Mouse (Mus musculus) thymus, adult 2 months (tissue): ENCODE results near the gene Snrpd3. TPM values are rescaled to one million over a fixed set of nuclear protein-coding genes. Genes with fewer than 3 reads are reported as not detected.
"Not testable (repeated sequence)": the region's sequence is repeated elsewhere in the genome, so short reads cannot be mapped to it uniquely, and the experiment has no call there.

ENCODE experiments used
- DNase-seq: peaks from one replicate; pipeline ENCODE4 v3.0.0; 2021
- H3K27ac ChIP-seq: fragments of 200-500 bp; 2 replicates; pipeline ENCODE4 v1.5.1; 2012; ENCODE audit warnings: low read length, control low read depth; ENCODE audit not compliant: control insufficient read depth, insufficient read depth
- H3K27me3 ChIP-seq: fragments of 200-500 bp; 2 replicates; pipeline ENCODE4 v1.6.1; 2012; ENCODE audit warnings: mild to moderate bottlenecking, low read length, moderate library complexity, mixed read lengths; ENCODE audit not compliant: control insufficient read depth, insufficient read depth
- H3K36me3 ChIP-seq: fragments of 200-500 bp; 2 replicates; pipeline ENCODE4 v1.6.1; 2012; ENCODE audit warnings: mild to moderate bottlenecking, low read length, moderate library complexity; ENCODE audit not compliant: control insufficient read depth, insufficient read depth
- H3K4me1 ChIP-seq: fragments of 200-500 bp; replicated peaks from 2 replicates; pipeline ENCODE4 v1.6.1; 2012; ENCODE audit warnings: low read length; ENCODE audit not compliant: control insufficient read depth, insufficient read depth
- H3K4me3 ChIP-seq: fragments of 200-500 bp; 2 replicates; pipeline ENCODE4 v1.5.1; 2012; ENCODE audit warnings: mild to moderate bottlenecking, low read length, control low read depth, moderate library complexity; ENCODE audit not compliant: control insufficient read depth, insufficient read depth
- CTCF ChIP-seq: fragments of 200-500 bp; IDR thresholded peaks from 2 replicates; pipeline ENCODE4 v1.5.1; 2012; ENCODE audit warnings: mild to moderate bottlenecking, control low read depth, low read length, moderate library complexity, borderline replicate concordance; ENCODE audit not compliant: control insufficient read depth, poor library complexity, insufficient read depth; ENCODE audit errors: extremely low read depth
- POLR2A ChIP-seq: fragments of 200-500 bp; IDR thresholded peaks from 2 replicates; pipeline ENCODE4 v1.6.1; 2012; ENCODE audit warnings: mild to moderate bottlenecking, low read length, control low read depth, moderate library complexity; ENCODE audit not compliant: control insufficient read depth, poor library complexity, insufficient read depth; ENCODE audit errors: extremely low read depth
- WGBS: fragments of 180-500 bp; shearing (Covaris S2); methylation state at CpG from one replicate; pipeline ENCODE4 v1.1.7; 2018; 5-methylcytosine and 5-hydroxymethylcytosine counted together
- polyA plus RNA-seq: library from polyadenylated mRNA; depleted of rRNA; stranded (reverse); fragments of >200 nt; gene quantifications from 2 replicates; pipeline ENCODE4 v1.2.3, GENCODE M21; 2012

The Snrpd3 gene
- polyA plus RNA-seq, 1 experiment = 25.1 TPM

DNA sequence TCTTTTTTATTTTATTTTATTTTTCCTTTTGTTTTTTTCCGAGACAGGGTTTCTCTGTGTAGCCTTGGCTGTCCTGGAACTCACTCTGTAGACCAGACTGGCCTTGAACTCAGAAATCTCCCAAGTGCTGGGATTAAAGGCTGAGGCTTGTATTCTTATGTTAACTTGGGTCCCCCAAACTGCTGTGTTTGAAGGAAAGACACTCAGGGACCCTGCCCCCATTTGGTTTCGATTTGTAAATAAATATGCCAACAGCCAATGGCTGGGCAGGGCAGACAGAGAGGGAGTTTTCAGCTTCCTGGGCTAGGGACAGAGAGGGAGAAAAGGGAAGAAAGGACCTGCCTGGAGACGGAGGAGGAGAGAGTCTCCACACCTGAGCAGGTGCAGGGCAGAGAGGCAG is 17.6 kb upstream of the Snrpd3 start:
- WGBS = 71% methylated on average over 3 of the region's 3 CpGs
- no peaks in the 10 kb centered on the region for H3K4me1 ChIP-seq

DNA sequence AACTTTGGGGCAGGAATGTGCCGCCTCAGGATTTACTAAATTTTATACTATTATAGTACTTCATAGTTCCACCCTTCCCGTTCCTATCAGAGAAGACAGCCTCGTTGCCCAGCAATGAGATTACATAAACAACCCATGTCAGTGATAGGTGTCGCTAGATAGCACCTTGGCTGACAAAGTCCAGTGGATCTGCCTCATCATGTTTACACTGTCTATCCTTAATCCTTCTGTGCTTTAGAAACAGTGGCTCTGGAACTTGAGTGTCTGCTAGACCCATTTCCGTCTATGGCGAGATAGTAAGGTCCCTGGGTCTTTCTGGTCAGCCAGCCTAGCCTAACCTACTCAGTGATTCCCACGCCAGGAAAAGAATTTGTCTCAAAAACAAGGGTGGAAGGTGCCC is 17.0 kb upstream of the Snrpd3 start:
- no peaks in the 10 kb centered on the region for H3K27me3 ChIP-seq
- no peaks in the 10 kb centered on the region for H3K4me1 ChIP-seq
- H3K4me3 ChIP-seq = no peak overlapping the region
- DNase-seq = no peak
- WGBS = 88% methylated on average over 7 of the region's 7 CpGs
- no peak overlapping the region for H3K27ac ChIP-seq
- H3K36me3 ChIP-seq = no peaks in the 10 kb centered on the region
- TF ChIP-seq POLR2A (no peak), CTCF (no peak)

More for the DNA sequence above, 17.6 kb upstream of the Snrpd3 start:
- Histone ChIP-seq H3K4me3 (no peak overlapping the region), H3K36me3 (no peaks in the 10 kb centered on the region), H3K27me3 (no peaks in the 10 kb centered on the region), H3K27ac (no peak overlapping the region)
- TF ChIP-seq CTCF = no peak
- TF ChIP-seq POLR2A = no peak
- no peak for DNase-seq

DNA sequence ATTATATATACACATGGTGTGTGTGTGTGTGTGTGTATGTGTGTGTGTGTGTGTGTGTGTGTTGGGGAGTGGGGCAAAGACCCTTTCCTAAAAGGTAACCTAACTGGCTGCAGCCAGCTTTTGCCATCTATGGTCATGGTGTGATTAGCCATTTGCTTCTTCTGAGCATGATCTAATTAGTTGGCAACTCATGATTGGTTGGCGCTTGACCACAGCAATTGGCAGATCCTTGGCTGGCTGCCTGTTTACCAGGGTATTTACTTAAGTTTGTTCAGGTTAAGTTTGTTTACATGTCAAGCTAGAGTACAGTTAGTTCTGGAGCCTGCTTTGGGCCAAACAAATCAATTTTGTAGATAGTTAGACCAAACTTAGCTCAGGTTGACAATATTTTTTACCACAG is 15.7 kb upstream of the Snrpd3 start:
- H3K27ac ChIP-seq = no peak overlapping the region
- no peak overlapping the region for H3K4me3 ChIP-seq
- no peaks in the 10 kb centered on the region for H3K27me3 ChIP-seq
- DNase-seq = no peak
- no peak for TF ChIP-seq POLR2A
- no peak for TF ChIP-seq CTCF
- 94% methylated on average over 1 of the region's 1 CpGs for WGBS
- no peaks in the 10 kb centered on the region for H3K4me1 ChIP-seq
- H3K36me3 ChIP-seq = no peaks in the 10 kb centered on the region

DNA sequence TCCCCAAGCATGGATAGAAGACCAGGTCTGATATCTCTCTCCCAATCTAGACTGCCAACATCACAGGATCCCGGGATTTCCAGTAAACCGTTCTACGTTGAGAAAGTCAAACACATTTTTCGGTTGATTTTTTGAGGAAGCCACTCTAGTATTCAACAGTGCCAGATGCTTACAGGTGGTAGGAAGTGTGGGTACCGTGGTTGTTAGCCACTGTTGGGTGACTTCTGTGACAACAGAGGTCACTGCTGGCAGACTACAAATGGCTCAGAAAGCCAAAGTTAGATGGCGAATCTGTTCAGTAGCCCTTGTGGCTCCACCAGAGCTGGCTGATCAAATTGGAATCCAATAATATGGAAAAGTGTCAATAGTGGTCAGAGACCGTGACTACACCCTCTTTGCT is 13.7 kb upstream of the Snrpd3 start:
- H3K27ac ChIP-seq = no peak overlapping the region
- no peaks in the 10 kb centered on the region for H3K27me3 ChIP-seq
- no peak for DNase-seq
- H3K4me1 ChIP-seq = no peaks in the 10 kb centered on the region
- TF ChIP-seq CTCF (no peak), POLR2A (no peak)
- peaks cover 12% of the 10 kb centered on the region for H3K36me3 ChIP-seq
- no peak overlapping the region for H3K4me3 ChIP-seq
- WGBS = 20% methylated on average over 7 of the region's 7 CpGs

DNA sequence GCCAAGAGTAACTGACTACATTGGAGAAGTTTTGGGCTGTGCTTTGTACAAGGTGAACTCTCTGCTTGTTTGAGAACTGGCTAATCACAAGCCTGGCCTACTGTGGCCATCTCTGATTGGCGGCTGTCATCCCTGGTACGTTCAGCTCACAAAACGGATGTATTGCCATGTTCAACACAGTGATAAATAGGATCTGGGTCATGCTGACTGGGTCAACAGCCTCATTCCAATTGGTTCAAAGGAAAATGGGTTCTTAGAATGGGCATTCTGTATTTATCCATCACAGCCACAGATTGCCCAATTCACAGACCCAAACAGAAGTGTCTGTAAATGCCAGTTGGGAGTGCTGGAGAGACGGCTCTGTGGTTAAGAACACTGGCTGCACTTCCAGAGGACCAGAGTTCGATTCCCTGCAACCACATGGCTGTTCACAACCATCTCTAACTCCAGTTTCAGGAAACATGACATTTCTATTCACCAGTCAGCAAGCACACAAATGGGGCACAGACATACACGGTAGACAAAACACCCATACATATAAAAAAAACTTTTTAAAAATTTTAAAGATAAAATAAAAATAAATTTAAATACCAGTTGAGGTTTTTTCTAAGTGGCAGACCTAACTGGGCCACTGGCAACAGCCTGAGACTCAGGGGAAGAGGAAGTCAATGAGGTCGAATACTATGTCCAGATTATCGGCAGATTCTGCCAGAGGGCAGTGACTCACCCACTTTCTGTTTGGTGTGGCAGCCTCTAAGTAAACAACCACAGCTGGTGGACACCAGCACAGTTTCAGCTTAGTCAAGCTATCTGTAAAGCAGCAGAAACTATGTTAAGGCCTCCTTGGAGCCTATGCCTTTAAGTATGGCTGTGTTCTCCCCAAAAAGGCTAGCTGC is 12.9 kb upstream of the Snrpd3 start:
- peaks cover 20% of the 10 kb centered on the region for H3K36me3 ChIP-seq
- no peaks in the 10 kb centered on the region for H3K27me3 ChIP-seq
- no peak for TF ChIP-seq POLR2A
- TF ChIP-seq CTCF = no peak
- 72% methylated on average over 8 of the region's 8 CpGs for WGBS
- H3K27ac ChIP-seq = no peak overlapping the region
- DNase-seq = no peak
- no peaks in the 10 kb centered on the region for H3K4me1 ChIP-seq
- no peak overlapping the region for H3K4me3 ChIP-seq

DNA sequence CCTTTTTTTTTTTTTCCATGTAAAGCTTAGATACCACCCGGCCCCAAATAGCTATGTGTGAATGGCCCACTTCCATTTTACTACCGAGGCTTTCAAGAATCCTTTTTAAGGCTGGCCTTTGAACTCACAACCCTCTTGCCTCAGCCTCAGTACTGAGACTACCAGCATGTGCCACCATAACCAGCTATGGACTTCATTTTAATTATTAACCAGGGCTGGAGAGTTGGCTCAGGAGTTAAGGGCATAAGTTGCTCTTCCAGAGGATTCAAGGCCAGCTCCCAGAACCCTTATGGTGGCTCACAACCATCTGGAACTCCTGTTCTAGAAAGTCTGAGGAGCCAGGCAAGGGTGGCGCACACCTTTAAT is 12.2 kb upstream of the Snrpd3 start:
- Histone ChIP-seq H3K27me3 (no peaks in the 10 kb centered on the region), H3K36me3 (peaks cover 26% of the 10 kb centered on the region), H3K4me1 (no peaks in the 10 kb centered on the region), H3K4me3 (no peak overlapping the region), H3K27ac (no peak overlapping the region)
- TF ChIP-seq CTCF (no peak), POLR2A (no peak)
- 63% methylated on average over 3 of the region's 3 CpGs for WGBS
- no peak for DNase-seq

DNA sequence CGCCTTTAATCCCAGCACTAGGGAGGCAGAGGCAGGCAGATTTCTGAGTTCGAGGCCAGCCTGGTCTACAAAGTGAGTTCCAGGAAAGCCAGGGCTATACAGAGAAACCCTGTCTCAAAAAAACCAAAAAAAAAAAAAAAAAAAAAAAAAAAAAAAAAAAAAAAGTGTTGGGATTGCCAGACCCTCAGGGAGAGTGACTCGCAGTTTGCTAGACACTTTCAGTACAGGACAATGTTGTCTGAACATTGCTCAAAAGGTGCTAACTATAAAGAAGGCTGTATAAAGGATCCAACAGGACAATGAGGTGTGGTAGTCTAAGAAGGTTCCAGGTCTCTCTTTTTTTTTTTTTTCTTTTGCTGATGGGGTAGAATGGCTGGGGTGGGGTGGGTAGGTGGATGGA is 11.4 kb upstream of the Snrpd3 start:
- not testable (repeated sequence) for H3K27me3 ChIP-seq, DNase-seq, H3K27ac ChIP-seq, H3K4me1 ChIP-seq, H3K4me3 ChIP-seq
- peaks cover 34% of the 10 kb centered on the region for H3K36me3 ChIP-seq
- WGBS = 87% methylated on average over 3 of the region's 3 CpGs
